Mouse (Mus musculus) bone marrow, adult 2 months (tissue): ENCODE data around the gene Cd244a.

Experiments
- CTCF ChIP-seq: fragments of 200-500 bp; IDR thresholded peaks from 2 replicates; pipeline ENCODE4 v1.5.1; 2011; ENCODE audit warnings: low read length, control low read depth; ENCODE audit not compliant: control insufficient read depth, insufficient read depth
- POLR2A ChIP-seq: fragments of 200-500 bp; IDR thresholded peaks from 2 replicates; pipeline ENCODE4 v1.6.1; 2011; ENCODE audit warnings: low read depth, mild to moderate bottlenecking, control low read depth, low read length, borderline replicate concordance; ENCODE audit not compliant: control insufficient read depth

GRCm38 (mm10) chr1:171627801-171628200 is 68.8 kb downstream of the Cd244a start:
- no peak for TF ChIP-seq CTCF
- TF ChIP-seq POLR2A, result no peak
